Mouse (Mus musculus) neural tube, embryonic 11.5 days (tissue): ENCODE measurements around the gene Fkbp1b. TPM values are rescaled to one million over a fixed set of nuclear protein-coding genes. Genes with fewer than 3 reads are reported as not detected.

Source experiments
- ATAC-seq: fragments of 200-750 bp; cut with Nextera tagmentation; 2 replicates; pipeline ENCODE4 v1.8.0; 2017; ENCODE audit warnings: moderate number of reproducible peaks, mild to moderate bottlenecking, moderate TSS enrichment, moderate library complexity; ENCODE audit not compliant: insufficient read depth, low FRiP score, low TSS enrichment
- DNase-seq: peaks from one replicate; pipeline ENCODE4 v3.0.0-alpha.2; 2015; ENCODE audit warnings: low spot score
- H3K27ac ChIP-seq: fragments of 300-500 bp; sonication (generic); 2 replicates; pipeline ENCODE4 v1.5.1; 2014; ENCODE audit warnings: low read depth, mild to moderate bottlenecking, low read length
- H3K27me3 ChIP-seq: fragments of 300-500 bp; sonication (generic); 2 replicates; pipeline ENCODE4 v1.6.1; 2014; ENCODE audit warnings: mild to moderate bottlenecking, low read length, mixed read lengths; ENCODE audit not compliant: control insufficient read depth, insufficient read depth
- H3K36me3 ChIP-seq: fragments of 300-500 bp; sonication (generic); 2 replicates; pipeline ENCODE4 v1.6.1; 2014; ENCODE audit warnings: mild to moderate bottlenecking, low read length, moderate library complexity, mixed read lengths; ENCODE audit not compliant: control insufficient read depth, insufficient read depth
- H3K4me1 ChIP-seq: fragments of 300-500 bp; sonication (generic); 2 replicates; pipeline ENCODE4 v1.6.1; 2014; ENCODE audit warnings: low read length, mixed read lengths; ENCODE audit not compliant: control insufficient read depth, insufficient read depth
- H3K4me2 ChIP-seq: fragments of 300-500 bp; sonication (generic); 2 replicates; pipeline ENCODE4 v1.6.1; 2014; ENCODE audit warnings: low read depth, mild to moderate bottlenecking, moderate library complexity
- H3K4me3 ChIP-seq: fragments of 300-500 bp; sonication (generic); 2 replicates; pipeline ENCODE4 v1.5.1; 2014; ENCODE audit warnings: low read depth, low read length
- H3K9ac ChIP-seq: fragments of 300-500 bp; sonication (generic); 2 replicates; pipeline ENCODE4 v1.6.1; 2014; ENCODE audit warnings: mild to moderate bottlenecking, low read length
- H3K9me3 ChIP-seq: fragments of 300-500 bp; sonication (generic); 2 replicates; pipeline ENCODE4 v1.6.1; 2016; ENCODE audit warnings: low read length; ENCODE audit not compliant: control insufficient read depth
- WGBS: fragments of 180-500 bp; shearing (Covaris S2); extraction: QIAGEN DNeasy Blood & Tissue Kit; methylation state at CpG from one replicate; pipeline ENCODE4 v1.1.7; 2014; 5-methylcytosine and 5-hydroxymethylcytosine counted together
- polyA plus RNA-seq: library from polyadenylated mRNA; unstranded; fragments of >200 nt; fragmentation: Nextera tagmentation; extraction: Ambion mirVana; gene quantifications from 2 replicates; pipeline ENCODE4 v1.2.1, GENCODE M21; 2014

Fkbp1b gene
- polyA plus RNA-seq, 1 experiment from 2014 or later, result 30.2 TPM

DNA sequence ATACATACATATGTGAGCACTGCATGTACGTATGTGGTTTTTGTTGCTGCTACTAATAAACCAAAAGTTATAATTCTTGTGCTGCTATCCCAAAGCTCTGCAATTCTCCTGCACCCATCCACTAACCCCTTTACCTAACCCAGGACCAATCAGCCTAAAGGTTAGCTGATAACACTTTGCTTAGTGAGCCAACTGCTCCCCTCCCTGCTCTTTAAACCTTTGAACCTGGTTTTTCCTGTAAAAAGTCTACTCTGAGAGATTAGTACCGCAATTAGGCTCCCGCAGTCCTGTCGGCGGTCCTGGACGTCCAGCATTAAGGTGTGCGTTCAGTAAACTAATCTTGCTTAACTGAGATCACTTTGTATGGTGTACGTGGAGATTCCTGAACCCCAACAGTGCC is 34.2 kb upstream of the Fkbp1b start:
- Histone ChIP-seq H3K27ac (no peak overlapping the region), H3K4me3 (no peak overlapping the region)

DNA sequence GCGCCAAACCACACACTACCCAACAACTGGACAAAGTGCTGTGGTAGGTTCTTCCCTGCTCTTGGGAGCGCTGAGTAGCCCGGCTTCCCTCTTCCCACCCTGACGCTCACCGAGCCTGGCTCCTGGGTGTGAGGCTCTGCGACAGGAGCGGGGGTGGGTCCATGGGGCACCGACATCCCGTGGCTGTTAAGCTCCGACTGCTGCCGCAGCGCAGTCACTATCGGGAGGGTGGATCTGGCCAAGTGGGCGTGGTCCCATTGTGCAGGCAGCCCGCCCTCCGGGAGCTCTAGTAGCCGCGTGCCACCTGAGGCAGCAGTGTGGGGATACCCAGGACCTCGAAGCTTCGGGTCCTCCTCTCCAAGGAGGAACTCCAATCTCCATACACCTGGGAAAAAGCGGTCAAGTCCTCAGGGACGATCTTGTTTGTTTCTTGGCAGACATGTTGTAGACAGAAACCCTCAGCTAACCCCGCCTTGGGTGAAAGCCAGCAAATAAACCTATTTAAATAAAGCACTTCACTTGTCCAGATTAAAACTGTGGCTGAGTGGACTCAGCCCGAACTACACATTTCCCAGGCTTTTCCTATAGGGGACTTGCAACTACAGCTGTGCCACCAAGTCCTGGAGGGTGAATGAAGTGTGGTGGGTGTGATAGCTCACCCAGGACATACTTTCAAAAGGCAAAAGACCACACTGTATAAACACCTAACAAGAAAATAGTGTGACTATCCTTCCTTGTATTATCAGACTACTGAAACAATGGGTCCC is 33.0 kb upstream of the Fkbp1b start, which contains the start of gene Mfsd2b:
Mfsd2b (minus strand) TSS at position 199 of the 767 bp plus-strand sequence.
- WGBS, result 5% methylated on average over 24 of the region's 24 CpGs
- Histone ChIP-seq H3K9me3 (no peaks in the 10 kb centered on the region), H3K4me1 (no peaks in the 10 kb centered on the region), H3K4me2 (peak within 1 kb of the TSS; percentile 63), H3K27me3 (no peaks in the 10 kb centered on the region), H3K9ac (peak within 1 kb of the TSS; percentile 49), H3K27ac (no peak within 1 kb of the TSS), H3K4me3 (peak within 1 kb of the TSS; percentile 23), H3K36me3 (no peaks in the 10 kb centered on the region)
- ATAC-seq, result peak; percentile 84
- peak; percentile 62 for DNase-seq

More for the DNA sequence above, 34.2 kb upstream of the Fkbp1b start:
- Histone ChIP-seq H3K4me1 (no peaks in the 10 kb centered on the region), H3K9ac (no peak overlapping the region), H3K4me2 (no peak overlapping the region), H3K36me3 (no peaks in the 10 kb centered on the region), H3K9me3 (no peaks in the 10 kb centered on the region), H3K27me3 (no peaks in the 10 kb centered on the region)
- WGBS, result 92% methylated on average over 8 of the region's 8 CpGs
- no peak for DNase-seq
- no peak for ATAC-seq

DNA sequence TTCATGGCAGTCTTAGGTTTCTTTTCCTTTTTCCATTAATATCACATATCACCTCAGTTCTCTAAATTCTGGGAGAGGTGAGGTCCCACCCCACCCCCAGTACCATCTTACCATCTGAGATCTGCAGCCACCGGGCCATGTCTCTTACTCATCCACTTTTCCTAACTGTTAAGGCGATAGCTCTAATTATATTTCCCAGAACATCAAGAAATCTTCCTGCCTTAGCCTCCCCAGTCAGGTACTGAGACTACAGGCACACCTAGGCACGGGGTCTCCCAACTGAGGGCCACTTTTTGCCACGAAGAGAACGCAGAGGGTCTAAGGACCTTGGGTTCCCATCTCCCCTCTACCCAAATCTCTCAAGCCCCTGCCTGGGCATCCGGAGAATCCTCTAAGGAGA is 32.1 kb upstream of the Fkbp1b start:
- Histone ChIP-seq H3K27me3 (no peaks in the 10 kb centered on the region), H3K9me3 (no peaks in the 10 kb centered on the region), H3K27ac (no peak overlapping the region), H3K36me3 (no peaks in the 10 kb centered on the region), H3K9ac (peak overlapping the region; percentile 49), H3K4me3 (0 out of 2 replicates have a peak overlapping the region, but pooled peaks have one; percentile 23), H3K4me1 (no peaks in the 10 kb centered on the region), H3K4me2 (peak overlapping the region; percentile 63; the same call in 1 of the 2 replicates)
- ATAC-seq (no peak), DNase-seq (no peak)
- WGBS, result 76% methylated on average over 6 of the region's 6 CpGs

DNA sequence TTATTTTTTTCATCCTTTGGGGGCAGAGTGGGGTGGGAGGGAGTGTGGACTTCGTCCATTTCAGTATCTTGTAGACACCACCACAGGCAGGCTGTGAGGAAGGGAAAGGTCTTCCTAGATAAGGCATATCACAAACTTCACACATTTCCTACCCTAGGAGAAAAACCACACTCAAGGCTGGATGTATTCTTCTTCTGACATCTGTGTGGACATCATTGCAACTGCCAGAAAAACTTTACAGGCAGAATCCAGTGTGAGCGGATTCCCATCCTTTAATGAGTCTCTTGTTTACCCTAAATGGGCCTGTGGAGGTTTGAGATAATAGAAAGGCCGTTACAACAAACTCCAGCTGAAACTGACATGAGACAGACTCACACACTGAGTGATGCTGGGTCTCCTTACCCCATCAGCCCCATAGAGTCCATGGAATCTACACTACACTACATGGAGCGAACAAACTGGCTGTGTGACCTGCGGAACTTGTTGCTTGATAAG is 31.6 kb upstream of the Fkbp1b start:
- ATAC-seq (no peak), DNase-seq (no peak)
- no peaks in the 10 kb centered on the region for H3K9me3 ChIP-seq
- H3K4me3 ChIP-seq, result no peak overlapping the region
- 84% methylated on average over 5 of the region's 5 CpGs for WGBS
- H3K9ac ChIP-seq, result no peak overlapping the region
- no peaks in the 10 kb centered on the region for H3K4me1 ChIP-seq
- no peak overlapping the region for H3K4me2 ChIP-seq
- H3K27me3 ChIP-seq, result no peaks in the 10 kb centered on the region
- H3K36me3 ChIP-seq, result no peaks in the 10 kb centered on the region
- no peak overlapping the region for H3K27ac ChIP-seq

DNA sequence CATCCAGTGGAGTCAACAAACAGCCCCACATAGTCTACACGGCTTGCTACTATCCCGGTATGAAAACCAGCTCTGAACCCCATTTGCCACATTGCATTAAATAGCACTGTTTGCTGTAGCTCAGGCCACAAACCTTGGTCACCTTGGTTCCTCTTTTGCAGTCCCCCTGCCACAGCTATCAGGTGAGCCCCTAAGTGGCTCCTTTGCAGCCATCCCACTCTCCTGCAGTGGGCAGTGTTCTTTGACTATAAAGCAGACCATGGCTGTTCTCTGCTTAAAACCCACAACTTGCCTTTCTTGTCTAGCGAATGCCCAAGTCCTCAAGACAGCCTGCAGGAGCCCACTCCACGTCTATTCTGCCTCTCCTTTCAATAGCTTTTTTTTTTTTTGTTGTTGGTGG is 30.9 kb upstream of the Fkbp1b start:
- 61% methylated on average over 4 of the region's 4 CpGs for WGBS
- Histone ChIP-seq H3K4me2 (no peak overlapping the region), H3K9me3 (no peaks in the 10 kb centered on the region), H3K36me3 (no peaks in the 10 kb centered on the region), H3K9ac (no peak overlapping the region), H3K4me3 (no peak overlapping the region), H3K27ac (no peak overlapping the region), H3K27me3 (no peaks in the 10 kb centered on the region), H3K4me1 (no peaks in the 10 kb centered on the region)
- DNase-seq, result no peak
- no peak for ATAC-seq

DNA sequence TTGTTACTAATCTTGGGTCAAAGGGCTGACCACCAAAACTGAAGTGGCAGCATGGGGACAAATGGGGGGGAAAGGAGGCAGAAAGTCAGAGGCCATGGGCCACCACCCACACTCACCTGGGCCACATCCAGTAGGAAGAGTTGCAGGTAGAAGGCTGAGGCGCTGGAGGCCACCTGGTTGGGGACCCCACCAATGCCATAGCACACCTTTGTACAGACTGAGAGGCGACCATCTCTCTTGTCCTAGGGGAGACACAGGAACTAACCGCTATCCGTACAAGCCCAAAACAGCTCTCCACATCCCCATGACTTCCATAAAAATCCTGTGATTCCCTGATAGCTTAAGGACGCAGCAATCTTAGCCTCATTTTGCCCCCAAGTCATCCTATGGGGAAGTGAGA is 29.9 kb upstream of the Fkbp1b start:
- WGBS, result 91% methylated on average over 5 of the region's 5 CpGs
- Histone ChIP-seq H3K9ac (no peak overlapping the region), H3K36me3 (no peaks in the 10 kb centered on the region), H3K4me3 (no peak overlapping the region), H3K9me3 (no peaks in the 10 kb centered on the region), H3K4me1 (no peaks in the 10 kb centered on the region), H3K27ac (no peak overlapping the region), H3K4me2 (no peak overlapping the region), H3K27me3 (no peaks in the 10 kb centered on the region)
- no peak for DNase-seq
- ATAC-seq, result no peak

DNA sequence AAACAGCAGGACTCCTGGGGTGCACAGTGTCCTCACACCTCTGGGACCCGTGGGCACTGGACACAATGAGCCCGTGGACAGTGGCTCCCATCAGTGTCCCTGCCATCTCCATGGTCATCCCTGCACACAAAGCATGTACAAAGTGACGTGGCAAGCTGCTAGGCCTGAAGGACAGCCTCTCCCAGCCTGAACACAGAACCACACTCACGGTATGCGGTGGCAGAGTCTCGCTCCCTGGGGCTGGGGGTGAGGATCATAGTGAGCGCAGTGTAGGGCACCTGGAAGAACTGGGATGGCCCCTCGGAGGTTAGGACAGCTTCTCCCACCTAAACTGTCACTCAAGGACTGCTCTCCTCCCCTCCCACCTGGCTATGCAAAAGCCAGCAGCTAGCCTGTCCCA is 27.5 kb upstream of the Fkbp1b start:
- DNase-seq (no peak), ATAC-seq (no peak)
- Histone ChIP-seq H3K27me3 (no peaks in the 10 kb centered on the region), H3K9me3 (no peaks in the 10 kb centered on the region), H3K4me3 (no peak overlapping the region), H3K9ac (no peak overlapping the region), H3K36me3 (no peaks in the 10 kb centered on the region), H3K4me1 (no peaks in the 10 kb centered on the region), H3K4me2 (no peak overlapping the region), H3K27ac (no peak overlapping the region)
- 83% methylated on average over 8 of the region's 8 CpGs for whole genome bisulfite sequencing

DNA sequence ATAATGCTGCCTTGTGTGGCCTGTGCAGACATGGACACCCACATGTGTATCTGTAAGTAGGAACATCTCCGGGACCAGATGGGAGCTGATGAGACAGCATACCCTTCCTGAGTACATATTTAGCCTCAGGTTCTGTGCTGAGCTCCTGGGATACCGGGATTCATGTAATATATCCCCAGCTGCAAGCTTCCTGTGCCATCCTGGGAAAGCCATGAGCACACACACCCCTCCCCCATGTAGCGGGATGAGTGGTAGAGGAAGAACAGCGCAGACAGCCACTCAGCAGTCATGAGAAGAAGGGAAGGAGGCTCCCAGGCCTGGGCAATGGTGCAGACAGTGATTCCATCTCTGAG is 22.9 kb upstream of the Fkbp1b start:
- Histone ChIP-seq H3K27me3 (no peaks in the 10 kb centered on the region), H3K4me2 (no peak overlapping the region), H3K4me3 (no peak overlapping the region), H3K9me3 (no peaks in the 10 kb centered on the region), H3K27ac (no peak overlapping the region), H3K9ac (no peak overlapping the region), H3K4me1 (peaks cover 4% of the 10 kb centered on the region; the same call in 1 of the 2 replicates), H3K36me3 (peaks cover 2% of the 10 kb centered on the region)
- DNase-seq, result no peak
- 77% methylated on average over 4 of the region's 4 CpGs for WGBS
- no peak for ATAC-seq
